Mouse (Mus musculus): Measurements from ENCODE around the gene Hilpda.

GRCm38 (mm10) chr6:29287944-29288343, 15.7 kb downstream of the Hilpda start:
- TF ChIP-seq CTCF (IDR thresholded peaks at IDR 0.05; ENCODE audit: low read depth, low read length) (no peak), POLR2A (IDR thresholded peaks at IDR 0.05; ENCODE audit: insufficient read depth, low read length) (no peak)
